Mouse (Mus musculus) bone marrow, adult 2 months (tissue): ENCODE results near the gene St8sia2.
"Not testable (repeated sequence)": the region's sequence is repeated elsewhere in the genome, so short reads cannot be mapped to it uniquely, and the experiment has no call there.

Source experiments
- CTCF ChIP-seq: fragments of 200-500 bp; IDR thresholded peaks from 2 replicates; pipeline ENCODE4 v1.5.1; 2011; ENCODE audit warnings: low read length, control low read depth; ENCODE audit not compliant: control insufficient read depth, insufficient read depth
- POLR2A ChIP-seq: fragments of 200-500 bp; IDR thresholded peaks from 2 replicates; pipeline ENCODE4 v1.6.1; 2011; ENCODE audit warnings: low read depth, mild to moderate bottlenecking, control low read depth, low read length, borderline replicate concordance; ENCODE audit not compliant: control insufficient read depth

- TF ChIP-seq CTCF, POLR2A: not testable (repeated sequence)
These were observed 41.3 kb downstream of the St8sia2 start for GRCm38 (mm10) chr7:73972157-73972556.
